Mouse (Mus musculus) lung, embryonic 16.5 days (tissue): Measurements from ENCODE around the gene Cfl1. TPM values are rescaled to one million over a fixed set of nuclear protein-coding genes. Genes with fewer than 3 reads are reported as not detected.
"Not testable (repeated sequence)": the region's sequence is repeated elsewhere in the genome, so short reads cannot be mapped to it uniquely, and the experiment has no call there.

Source experiments
- ATAC-seq: fragments of 200-750 bp; cut with Nextera tagmentation; 2 replicates; pipeline ENCODE4 v1.8.0; 2017; ENCODE audit warnings: low read depth, mild to moderate bottlenecking, moderate library complexity
- H3K27ac ChIP-seq: fragments of 300-500 bp; sonication (generic); 2 replicates; pipeline ENCODE4 v1.5.1; 2014; ENCODE audit warnings: mild to moderate bottlenecking, control low read depth, low read length
- H3K27me3 ChIP-seq: fragments of 300-500 bp; sonication (generic); 2 replicates; pipeline ENCODE4 v1.6.1; 2014; ENCODE audit warnings: low read depth, low read length, mixed read lengths; ENCODE audit not compliant: control insufficient read depth, insufficient read depth
- H3K36me3 ChIP-seq: fragments of 300-500 bp; sonication (generic); 2 replicates; pipeline ENCODE4 v1.6.1; 2014; ENCODE audit warnings: low read length; ENCODE audit not compliant: control insufficient read depth, insufficient read depth
- H3K4me1 ChIP-seq: fragments of 300-500 bp; sonication (generic); replicated peaks from 2 replicates; pipeline ENCODE4 v1.6.1; 2014; ENCODE audit warnings: low read length, mixed read lengths; ENCODE audit not compliant: control insufficient read depth, insufficient read depth
- H3K4me2 ChIP-seq: fragments of 300-500 bp; sonication (generic); 2 replicates; pipeline ENCODE4 v1.6.1; 2014; ENCODE audit warnings: low read depth, low read length, control low read depth
- H3K4me3 ChIP-seq: fragments of 300-500 bp; sonication (generic); 2 replicates; pipeline ENCODE4 v1.5.1; 2014; ENCODE audit warnings: mild to moderate bottlenecking, low read length, control low read depth
- H3K9ac ChIP-seq: fragments of 300-500 bp; sonication (generic); 2 replicates; pipeline ENCODE4 v1.6.1; 2014; ENCODE audit warnings: low read length, control low read depth
- H3K9me3 ChIP-seq: fragments of 300-500 bp; sonication (generic); 2 replicates; pipeline ENCODE4 v1.6.1; 2016; ENCODE audit warnings: low read length; ENCODE audit not compliant: control insufficient read depth
- WGBS: fragments of 180-500 bp; shearing (Covaris S2); extraction: QIAGEN DNeasy Blood & Tissue Kit; methylation state at CpG from one replicate; pipeline ENCODE4 v1.1.7; 2014; 5-methylcytosine and 5-hydroxymethylcytosine counted together
- polyA plus RNA-seq: library from polyadenylated mRNA; unstranded; fragments of >200 nt; fragmentation: Nextera tagmentation; extraction: Ambion mirVana; gene quantifications from 2 replicates; pipeline ENCODE4 v1.2.1, GENCODE M21; 2015

Gene Cfl1
- polyA plus RNA-seq, 1 experiment from 2014 or later, result 2,793 TPM

DNA sequence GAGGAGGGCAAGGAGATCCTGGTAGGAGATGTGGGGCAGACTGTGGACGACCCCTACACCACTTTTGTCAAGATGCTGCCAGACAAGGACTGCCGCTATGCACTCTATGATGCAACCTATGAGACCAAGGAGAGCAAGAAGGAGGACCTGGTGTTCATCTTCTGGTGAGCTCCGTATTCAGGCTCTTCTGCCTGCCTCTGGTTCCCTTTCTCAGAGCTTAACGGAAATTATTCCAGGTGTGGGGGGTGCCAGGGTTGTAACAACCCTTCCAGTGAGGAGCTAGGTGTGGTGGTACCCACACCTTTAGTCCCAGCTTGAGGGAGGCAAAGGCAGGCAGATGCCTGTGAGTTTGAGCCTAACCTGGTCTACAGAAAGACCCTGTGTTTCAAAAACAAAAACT, 2.4 kb downstream of the Cfl1 start:
- Histone ChIP-seq H3K4me3 (no peak overlapping the region), H3K4me2 (no peak overlapping the region), H3K27ac (no peak overlapping the region), H3K27me3 (no peaks in the 10 kb centered on the region), H3K4me1 (peaks cover 14% of the 10 kb centered on the region), H3K36me3 (peaks cover 30% of the 10 kb centered on the region), H3K9me3 (no peaks in the 10 kb centered on the region), H3K9ac (no peak overlapping the region)
- 78% methylated on average over 4 of the region's 4 CpGs for WGBS
- no peak for ATAC-seq

DNA sequence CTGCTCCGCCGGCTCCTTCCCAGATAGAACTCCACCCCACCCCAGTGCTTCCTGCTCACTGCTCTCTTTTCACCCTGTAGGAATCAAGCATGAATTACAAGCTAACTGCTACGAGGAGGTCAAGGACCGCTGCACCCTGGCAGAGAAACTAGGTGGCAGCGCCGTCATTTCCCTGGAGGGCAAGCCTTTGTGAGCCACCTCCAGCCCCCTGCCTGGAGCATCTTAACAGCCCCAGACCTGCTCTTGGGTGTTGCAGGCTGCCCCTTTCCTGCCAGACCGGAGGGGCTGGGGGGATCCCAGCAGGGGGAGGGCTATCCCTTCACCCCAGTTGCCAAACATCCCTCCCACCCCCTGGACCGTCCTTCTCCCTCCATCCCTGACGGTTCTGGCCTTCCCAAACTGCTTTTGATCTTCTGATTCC, 3.1 kb downstream of the Cfl1 start:
- H3K36me3 ChIP-seq, result peaks cover 30% of the 10 kb centered on the region
- not testable (repeated sequence) for ATAC-seq, H3K27ac ChIP-seq, H3K27me3 ChIP-seq, H3K4me3 ChIP-seq, H3K4me2 ChIP-seq, H3K9ac ChIP-seq, H3K9me3 ChIP-seq
- H3K4me1 ChIP-seq, result peaks cover 14% of the 10 kb centered on the region
- WGBS, result 65% methylated on average over 9 of the region's 9 CpGs

DNA sequence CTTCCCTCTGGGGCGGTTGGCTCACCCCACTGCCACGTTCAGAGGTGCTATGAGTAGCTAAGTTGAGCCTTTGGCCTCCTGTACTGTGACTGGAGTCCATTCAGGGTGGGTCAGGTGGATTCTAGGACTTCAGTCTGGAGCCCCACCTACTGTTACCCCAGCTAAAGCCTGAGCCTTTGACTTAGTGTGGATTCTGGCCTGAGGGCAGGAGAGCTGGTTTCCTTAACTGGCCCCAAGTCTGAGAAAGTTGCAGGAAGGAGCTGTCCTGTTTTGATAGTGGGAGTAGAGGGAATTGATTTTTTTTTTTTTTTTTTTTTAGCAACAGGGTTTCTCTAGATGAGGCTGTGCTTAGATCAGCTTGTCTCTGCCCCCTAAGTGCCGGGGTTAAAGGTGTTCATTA, 4.1 kb downstream of the Cfl1 start:
- no peak for ATAC-seq
- no peaks in the 10 kb centered on the region for H3K9me3 ChIP-seq
- no peak overlapping the region for H3K9ac ChIP-seq
- H3K4me1 ChIP-seq, result peaks cover 11% of the 10 kb centered on the region
- no peak overlapping the region for H3K4me2 ChIP-seq
- WGBS, result 66% methylated on average over 3 of the region's 3 CpGs
- H3K36me3 ChIP-seq, result peaks cover 30% of the 10 kb centered on the region
- no peak overlapping the region for H3K27ac ChIP-seq
- H3K4me3 ChIP-seq, result no peak overlapping the region
- no peaks in the 10 kb centered on the region for H3K27me3 ChIP-seq

DNA sequence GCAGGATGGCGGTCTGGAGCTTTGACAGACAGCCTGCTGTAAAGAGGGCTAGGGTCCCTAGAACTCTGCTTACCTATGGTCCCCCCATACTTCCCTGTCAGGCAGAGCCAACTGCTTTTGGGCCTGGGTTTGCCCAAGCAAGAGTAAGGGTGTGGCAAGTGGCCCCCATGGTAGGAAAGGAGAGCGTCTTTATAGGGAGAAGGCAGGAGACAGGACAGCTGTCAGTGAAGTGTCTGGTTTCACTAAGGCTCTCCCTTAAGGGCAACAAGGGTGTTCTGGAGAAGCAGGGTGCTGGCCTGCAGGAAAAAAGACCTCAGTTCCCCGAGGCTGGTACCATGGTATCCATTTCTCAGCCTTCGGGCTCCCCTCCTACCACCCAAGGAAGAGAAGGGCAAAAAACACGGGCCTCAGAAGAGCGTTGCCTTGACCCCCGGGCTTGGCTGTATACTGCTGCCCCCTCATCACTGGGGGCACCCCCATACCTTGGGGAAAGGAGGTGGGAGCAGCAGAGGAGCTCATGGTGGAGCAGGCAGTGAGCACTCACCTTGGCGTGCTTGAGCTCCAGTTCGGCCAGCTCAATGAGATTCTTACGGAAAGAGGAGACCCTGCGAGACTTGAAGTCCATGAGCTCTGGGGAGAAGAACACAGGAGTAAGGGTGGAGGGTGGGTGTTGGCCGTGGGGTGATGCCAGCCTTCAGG, 5.2 kb downstream of the Cfl1 start:
- Histone ChIP-seq H3K4me1 (peaks cover 7% of the 10 kb centered on the region), H3K27ac (no peak overlapping the region), H3K27me3 (no peaks in the 10 kb centered on the region), H3K9ac (no peak overlapping the region), H3K4me2 (no peak overlapping the region), H3K9me3 (no peaks in the 10 kb centered on the region), H3K36me3 (peaks cover 30% of the 10 kb centered on the region), H3K4me3 (no peak overlapping the region)
- no peak for ATAC-seq
- WGBS, result 74% methylated on average over 12 of the region's 12 CpGs

DNA sequence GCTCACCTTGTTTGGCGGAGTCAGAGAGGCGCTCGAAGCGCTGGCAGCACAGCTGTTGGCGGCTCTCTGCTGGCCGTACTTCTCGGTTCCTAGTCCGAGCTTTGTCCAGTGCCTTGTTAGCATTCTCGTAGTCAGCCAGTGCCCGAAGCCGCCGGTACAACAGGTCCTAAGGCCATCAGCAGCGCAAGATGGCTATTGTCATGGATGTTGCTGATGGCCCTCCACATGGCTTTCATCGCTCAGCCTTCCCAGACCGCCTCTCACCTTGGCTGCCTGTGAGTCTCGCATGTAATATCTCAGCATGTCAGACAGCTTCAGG, 5.8 kb downstream of the Cfl1 start:
- no peak overlapping the region for H3K4me3 ChIP-seq
- 81% methylated on average over 16 of the region's 16 CpGs for WGBS
- no peaks in the 10 kb centered on the region for H3K27me3 ChIP-seq
- H3K27ac ChIP-seq, result no peak overlapping the region
- no peak overlapping the region for H3K4me2 ChIP-seq
- no peaks in the 10 kb centered on the region for H3K9me3 ChIP-seq
- H3K9ac ChIP-seq, result no peak overlapping the region
- peaks cover 7% of the 10 kb centered on the region for H3K4me1 ChIP-seq
- H3K36me3 ChIP-seq, result peaks cover 30% of the 10 kb centered on the region
- no peak for ATAC-seq

DNA sequence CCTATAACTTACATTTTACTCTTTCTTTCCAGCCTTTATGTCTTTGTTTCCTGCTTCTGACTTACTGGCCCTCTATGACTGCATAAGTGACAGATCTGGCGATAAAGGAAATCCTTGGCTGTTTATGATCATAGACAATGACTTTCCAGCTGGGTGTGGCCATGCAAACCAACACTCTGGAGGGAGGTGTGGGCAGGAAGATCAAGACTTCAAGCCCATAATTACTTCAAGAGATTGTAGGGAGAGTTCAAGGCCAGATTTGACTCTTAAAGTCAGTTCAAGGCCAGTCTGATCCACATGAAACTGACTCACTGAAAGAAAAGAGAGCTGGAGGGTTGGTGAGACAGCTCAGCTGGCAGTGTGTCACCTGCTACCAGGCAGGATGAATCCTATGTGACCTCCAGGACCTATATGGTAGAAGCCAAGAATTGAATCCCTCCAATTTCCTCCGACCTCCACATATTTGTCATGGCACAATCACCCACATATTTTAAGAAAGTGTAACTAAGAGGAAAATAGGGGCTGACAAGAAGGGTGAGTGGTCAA, 10.1 kb downstream of the Cfl1 start:
- Histone ChIP-seq H3K9me3 (no peaks in the 10 kb centered on the region), H3K36me3 (peaks cover 7% of the 10 kb centered on the region), H3K9ac (no peak overlapping the region)

DNA sequence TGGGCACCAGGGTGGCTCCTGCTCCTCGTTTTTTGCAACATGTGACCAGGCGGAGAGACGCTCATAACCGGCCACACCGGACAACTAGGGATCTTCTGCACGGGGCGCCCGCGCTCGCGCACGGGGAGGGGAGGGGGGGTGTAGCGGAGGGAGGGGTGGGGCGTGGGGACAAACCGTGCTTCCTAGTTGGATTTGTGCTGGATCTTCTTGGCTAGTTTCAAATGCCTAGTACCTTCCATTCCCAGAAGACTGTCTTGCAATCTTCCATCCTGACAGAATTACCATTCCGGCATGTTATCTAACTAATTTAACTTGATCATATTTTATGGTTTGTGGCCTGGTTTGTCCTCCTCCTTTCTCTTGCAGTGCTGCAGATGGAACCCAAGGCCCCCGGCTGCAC, 13.4 kb downstream of the Cfl1 start, which contains the start of gene 1700020D05Rik:
Gene 1700020D05Rik, minus strand, starts transcription at position 101 of the 400 bp plus-strand sequence.
- H3K4me3 ChIP-seq, result no peak within 1 kb of the TSS

More for the DNA sequence above, 10.1 kb downstream of the Cfl1 start:
- H3K27me3 ChIP-seq, result no peaks in the 10 kb centered on the region
- 77% methylated on average over 2 of the region's 2 CpGs for WGBS
- no peaks in the 10 kb centered on the region for H3K4me1 ChIP-seq
- no peak overlapping the region for H3K4me3 ChIP-seq
- no peak overlapping the region for H3K27ac ChIP-seq
- no peak for ATAC-seq
- no peak overlapping the region for H3K4me2 ChIP-seq

DNA sequence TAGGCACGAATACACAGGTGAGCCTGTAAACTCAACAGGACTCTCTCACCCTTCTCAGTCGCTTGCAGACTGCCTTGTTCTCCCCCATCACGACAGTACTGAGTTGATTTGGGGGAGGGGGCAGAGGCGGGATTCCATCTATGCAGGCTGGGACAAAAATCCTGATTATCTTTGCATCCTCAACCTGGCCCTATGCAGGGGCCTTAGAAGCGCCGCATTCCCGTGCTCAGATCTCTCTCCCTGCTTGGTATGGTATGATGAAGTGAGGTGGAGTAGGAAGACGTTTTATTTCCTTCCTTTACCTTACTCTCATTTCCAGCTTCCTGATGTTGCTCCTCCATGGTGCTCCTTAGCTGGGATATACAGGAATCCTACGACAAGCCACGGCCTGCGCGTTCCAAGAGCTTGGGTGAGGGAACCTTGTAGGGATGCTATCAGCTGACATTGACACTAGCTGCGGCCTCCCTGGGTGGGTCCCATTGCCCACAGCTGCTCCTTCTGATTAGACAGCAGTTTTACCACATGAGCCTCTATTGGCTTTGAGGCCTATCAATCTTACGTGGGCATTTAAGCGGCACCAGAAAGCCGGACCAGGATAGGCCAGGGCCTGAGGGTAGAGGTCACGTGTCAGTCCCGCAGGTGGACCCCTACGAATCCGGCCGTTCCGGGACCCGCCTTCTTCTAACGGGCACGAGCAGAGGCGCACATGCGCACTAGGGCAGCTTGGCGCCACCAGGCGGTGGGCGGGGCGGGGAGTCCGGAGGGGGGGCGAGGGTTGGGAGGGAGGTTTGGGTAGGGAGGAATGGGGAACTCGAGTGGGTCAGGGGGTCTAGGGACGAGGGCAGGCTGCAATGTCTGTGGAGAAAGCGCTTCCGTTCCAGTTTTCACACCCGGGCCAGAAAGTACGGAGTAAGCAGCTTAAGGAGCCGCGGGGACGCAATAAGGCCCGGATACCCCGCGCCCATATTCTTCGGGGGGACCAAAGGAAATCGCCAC, 20.1 kb downstream of the Cfl1 start, which contains the start of gene Snx32:
Gene Snx32, minus strand, starts transcription at position 508 of the 996 bp plus-strand sequence.
- peak within 1 kb of the TSS; percentile 69 for H3K9ac ChIP-seq
- peak within 1 kb of the TSS; percentile 75 for H3K4me2 ChIP-seq
- peak; percentile 99 for ATAC-seq
- no peaks in the 10 kb centered on the region for H3K9me3 ChIP-seq
- H3K36me3 ChIP-seq, result no peaks in the 10 kb centered on the region
- no peaks in the 10 kb centered on the region for H3K27me3 ChIP-seq
- H3K4me1 ChIP-seq, result peaks cover 20% of the 10 kb centered on the region
- WGBS, result 3% methylated on average over 46 of the region's 47 CpGs
- peak within 1 kb of the TSS; percentile 9; the same call in 1 of the 2 replicates for H3K27ac ChIP-seq
- peak within 1 kb of the TSS; percentile 53 for H3K4me3 ChIP-seq

More for the DNA sequence above, 13.4 kb downstream of the Cfl1 start, which contains the start of gene 1700020D05Rik:
- Histone ChIP-seq H3K4me1 (no peaks in the 10 kb centered on the region), H3K9me3 (no peaks in the 10 kb centered on the region), H3K27ac (no peak within 1 kb of the TSS), H3K4me2 (peak within 1 kb of the TSS; percentile 5; the same call in 1 of the 2 replicates), H3K36me3 (no peaks in the 10 kb centered on the region), H3K27me3 (no peaks in the 10 kb centered on the region), H3K9ac (no peak within 1 kb of the TSS)
- ATAC-seq, result no peak
- WGBS, result 37% methylated on average over 17 of the region's 17 CpGs
